Mouse (Mus musculus): ENCODE data around the gene Olfr273.
A peak's percentile ranks its signal among the peaks of the same experiment; 100 is the strongest.
"Not testable (repeated sequence)": the region's sequence is repeated elsewhere in the genome, so short reads cannot be mapped to it uniquely, and the experiment has no call there.

Gene Olfr273

GRCm38 (mm10) chr4:52859136-52859535 lies at the start of gene Olfr273:
Gene Olfr273, minus strand, starts transcription at chr4:52859236.
- DNase-seq (ENCODE audit: low spot score in 2 of 2): no peak

- no peak for DNase-seq (ENCODE audit: low spot score in 2 of 2)
Observed at GRCm38 (mm10) chr4:52864156-52864555, 5.1 kb upstream of the Olfr273 start.

GRCm38 (mm10) chr4:52849672-52850071 lies 9.4 kb downstream of the Olfr273 start:
- DNase-seq (ENCODE audit: low spot score in 2 of 2): no peak

GRCm38 (mm10) chr4:52849039-52849635 lies 9.9 kb downstream of the Olfr273 start:
- DNase-seq (ENCODE audit: low spot score in 2 of 2): peak in 1 of 2 experiments; percentile 44

- DNase-seq (ENCODE audit: low spot score in 2 of 2): not testable (repeated sequence)
Observed at GRCm38 (mm10) chr4:52845411-52845810, 13.6 kb downstream of the Olfr273 start.

- no peak for DNase-seq (ENCODE audit: low spot score in 2 of 2)
Observed at GRCm38 (mm10) chr4:52821375-52821774, 37.7 kb downstream of the Olfr273 start.

GRCm38 (mm10) chr4:52814304-52814703 lies 44.7 kb downstream of the Olfr273 start, which contains the start of gene Olfr275:
Gene Olfr275, plus strand, starts transcription at chr4:52814604.
- DNase-seq (ENCODE audit: low spot score in 2 of 2): no peak

GRCm38 (mm10) chr4:52811871-52812270 lies 47.2 kb downstream of the Olfr273 start:
- no peak for DNase-seq (ENCODE audit: low spot score in 2 of 2)
